Mouse (Mus musculus) thymus, adult 2 months (tissue): ENCODE measurements around the gene Shroom1.

Source experiments
- CTCF ChIP-seq: fragments of 200-500 bp; IDR thresholded peaks from 2 replicates; pipeline ENCODE4 v1.5.1; 2012; ENCODE audit warnings: mild to moderate bottlenecking, control low read depth, low read length, moderate library complexity, borderline replicate concordance; ENCODE audit not compliant: control insufficient read depth, poor library complexity, insufficient read depth; ENCODE audit errors: extremely low read depth
- POLR2A ChIP-seq: fragments of 200-500 bp; IDR thresholded peaks from 2 replicates; pipeline ENCODE4 v1.6.1; 2012; ENCODE audit warnings: mild to moderate bottlenecking, low read length, control low read depth, moderate library complexity; ENCODE audit not compliant: control insufficient read depth, poor library complexity, insufficient read depth; ENCODE audit errors: extremely low read depth

DNA sequence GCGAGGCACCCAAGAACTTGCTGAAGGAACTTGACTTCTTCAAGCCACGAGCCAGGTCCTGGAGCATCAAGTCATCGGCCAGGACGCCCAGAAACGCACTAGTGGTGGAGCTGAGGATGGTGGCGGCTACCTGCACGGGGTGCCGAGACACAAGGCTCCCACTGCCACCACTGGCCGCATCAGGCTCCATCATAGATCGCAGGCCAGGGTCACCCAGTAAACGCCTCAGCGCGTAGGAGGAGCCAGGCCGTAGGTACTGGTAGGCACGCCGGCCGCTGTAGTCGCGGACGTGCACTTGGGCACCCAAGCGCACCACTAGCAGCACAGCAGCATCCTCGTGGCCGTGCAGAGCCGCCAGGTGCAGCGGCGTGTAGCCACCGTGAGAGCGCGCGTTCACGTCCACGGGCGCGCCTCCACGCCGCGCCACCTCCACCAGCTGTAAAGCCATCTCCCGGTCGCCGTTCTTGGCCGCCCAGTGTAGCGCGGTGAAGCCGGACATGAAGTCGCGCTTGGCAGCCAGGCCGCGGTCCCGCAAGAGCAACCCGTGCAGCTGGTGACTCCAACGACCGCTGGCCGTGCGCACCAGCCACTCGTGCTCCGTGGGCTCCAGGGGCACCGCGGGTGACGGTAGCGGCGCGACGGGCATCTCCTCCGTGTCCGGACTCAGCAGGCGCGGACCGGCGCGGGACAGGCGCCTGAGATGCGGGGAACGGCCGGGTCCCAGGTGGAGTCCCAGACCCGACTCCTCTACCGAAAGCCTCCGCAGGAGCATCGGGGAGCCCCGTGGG is 21.6 kb downstream of the Shroom1 start:
- no peak for TF ChIP-seq POLR2A
- TF ChIP-seq CTCF = no peak
